ENCODE assay signal across 8 mouse cellular contexts in genomic region chr6:113326533-113327315, GRCm38 (mm10). TPM values are rescaled to one million over a fixed set of nuclear protein-coding genes. Genes with fewer than 3 reads are reported as not detected.
DNase-seq lines count a peak whose midpoint lies in the region; ATAC-seq and TF ChIP-seq lines count a peak whose summit lies in the region.

Ogg1 (plus strand) TSS chr6:113326972.

- H3K9ac ChIP-seq in lung, postnatal 0 days (replicated peaks; ENCODE audit: low read depth) = peak within 1 kb of the TSS; percentile 64

- peak within 1 kb of the TSS; percentile 86 for H3K27ac ChIP-seq in hindbrain, embryonic 10.5 days
- peak within 1 kb of the TSS; percentile 85 for H3K27ac ChIP-seq in lung, postnatal 0 days (ENCODE audit: low read length)

- peaks cover 68% of the 10 kb centered on the region for H3K36me3 ChIP-seq in hindbrain, embryonic 10.5 days
- peaks cover 9% of the 10 kb centered on the region for H3K36me3 ChIP-seq in lung, postnatal 0 days (ENCODE audit: insufficient read depth, low read length)

- no peak for TF ChIP-seq CTCF in lung, postnatal 0 days (IDR thresholded peaks at IDR 0.05)

- peak within 1 kb of the TSS; percentile 78 for H3K4me2 ChIP-seq in lung, postnatal 0 days (replicated peaks; ENCODE audit: low read depth, low read length)

- under 1% methylated on average over 52 of the region's 52 CpGs for WGBS in hindbrain, embryonic 10.5 days
- 2% methylated on average over 52 of the region's 52 CpGs for WGBS in lung, postnatal 0 days

- peaks cover 21% of the 10 kb centered on the region for H3K4me1 ChIP-seq in hindbrain, embryonic 10.5 days (replicated peaks)
- no peaks in the 10 kb centered on the region for H3K4me1 ChIP-seq in lung, postnatal 0 days (ENCODE audit: insufficient read depth, low read depth, low read length)

- peak within 1 kb of the TSS; percentile 74 for H3K4me3 ChIP-seq in hindbrain, embryonic 10.5 days
- peak within 1 kb of the TSS; percentile 60 for H3K4me3 ChIP-seq in lung, postnatal 0 days (ENCODE audit: low read depth, low read length)

- ATAC-seq in frontal cortex, adult (ENCODE audit: low TSS enrichment) = peak; percentile 97
- peak; percentile 97 for ATAC-seq in lung, postnatal 0 days

- no peaks in the 10 kb centered on the region for H3K27me3 ChIP-seq in hindbrain, embryonic 10.5 days (ENCODE audit: insufficient read depth, poor library complexity, severe bottlenecking)
- H3K27me3 ChIP-seq in lung, postnatal 0 days (replicated peaks; ENCODE audit: insufficient read depth, low read length) = no peaks in the 10 kb centered on the region

- peak; percentile 98 for DNase-seq in MN1 (ENCODE audit: low spot score)
- DNase-seq in cerebellum, adult 9-10 months = peak; percentile 98
- DNase-seq in hindbrain, embryonic 10.5 days (ENCODE audit: low spot score) = peak; percentile 97
- DNase-seq in layer of hippocampus, adult 9-11 months = peak; percentile 99
- DNase-seq in lung, postnatal 0 days (ENCODE audit: low spot score) = peak; percentile 100
- DNase-seq in ovary, postnatal 14 days (ENCODE audit: low spot score) = peak; percentile 95
- peak; percentile 98 for DNase-seq in thymus, postnatal 14 days

- H3K9me3 ChIP-seq in hindbrain, embryonic 10.5 days = no peaks in the 10 kb centered on the region
- H3K9me3 ChIP-seq in lung, postnatal 0 days (ENCODE audit: low read length) = no peaks in the 10 kb centered on the region

- TF ChIP-seq EP300 in lung, postnatal 0 days (IDR thresholded peaks at IDR 0.05) = no peak; the same call in 1 of the 2 replicates

RNA-seq across cellular contexts. Expression of gene Ogg1, which starts in this region (rescaled TPM):
- polyA plus RNA-seq in hindbrain, embryonic 10.5 days (2016; fragmentation: Nextera tagmentation; extraction: Ambion mirVana) = 15.7 and 16.1 TPM in 2 replicates
- polyA plus RNA-seq in lung, postnatal 0 days (2015; fragmentation: Nextera tagmentation; extraction: Ambion mirVana) = 11.7 and 12.4 TPM in 2 replicates

Comparison
In these comparisons a context has a peak if more than half of its experiments do, and no peak if none do; other contexts are left out.
1. Peak in every context shown above with its lines: DNase-seq, ATAC-seq, H3K4me3 ChIP-seq and H3K27ac ChIP-seq.